Comparison of ENCODE assay signal across 9 mouse cellular contexts in the genomic region with DNA sequence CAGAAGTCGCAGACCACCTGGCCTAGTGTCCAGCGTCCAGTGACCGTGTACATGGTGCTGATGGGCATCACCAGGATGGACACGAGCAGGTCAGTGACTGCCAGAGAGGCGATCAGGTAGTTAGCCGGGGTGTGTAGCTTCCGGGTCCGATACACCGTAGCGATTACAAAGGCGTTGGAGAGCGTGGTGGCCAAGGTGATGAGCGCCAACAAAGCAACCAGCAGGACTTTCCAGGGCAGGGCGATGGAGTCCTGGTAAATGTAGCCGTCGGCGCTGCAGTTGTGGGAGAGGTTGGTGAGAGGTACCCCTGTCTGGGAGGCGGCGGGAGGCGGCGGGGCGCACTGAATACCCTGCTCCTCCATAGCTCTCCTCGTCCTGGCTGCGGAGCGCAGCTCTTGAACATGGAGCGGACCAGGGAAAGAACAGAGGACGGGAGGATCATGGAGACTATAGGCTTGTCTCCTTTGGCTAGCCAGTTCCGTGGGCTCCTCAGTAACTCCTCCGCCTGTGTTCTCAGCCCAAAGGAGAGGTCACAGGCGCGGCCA. TPM values are rescaled to one million over a fixed set of nuclear protein-coding genes. Genes with fewer than 3 reads are reported as not detected.
A peak's percentile ranks its signal among the peaks of the same experiment; 100 is the strongest.
DNase-seq lines count a peak whose midpoint lies in the region; ATAC-seq and TF ChIP-seq lines count a peak whose summit lies in the region.
"Had no signal": no experiment of that assay in that cellular context is flagged by ENCODE, and none has a peak within 500 bp of the region (broad histone marks: within the 10 kb centered on the region; RNA-seq: fewer than 3 reads in every experiment).

No protein-coding gene starts in this region.

- H3K27me3 ChIP-seq in heart, embryonic 10.5 days (ENCODE audit: insufficient read depth, poor library complexity, severe bottlenecking): peaks cover 24% of the 10 kb centered on the region
- H3K27me3 ChIP-seq in E14TG2a.4 (ENCODE audit: insufficient read depth, low read length): peaks cover 39% of the 10 kb centered on the region
- H3K27me3 ChIP-seq in embryonic facial prominence, embryonic 13.5 days: peaks cover 43% of the 10 kb centered on the region
- peaks cover 11% of the 10 kb centered on the region; the same call in 1 of the 2 replicates for H3K27me3 ChIP-seq in hindbrain, embryonic 15.5 days

- intact Hi-C loops in heart, postnatal 25 days (cut with DNase I): no loop called here

- H3K4me3 ChIP-seq in heart, embryonic 10.5 days: peak overlapping the region; percentile 77
- peak overlapping the region; percentile 89 for H3K4me3 ChIP-seq in E14TG2a.4 (replicated peaks; ENCODE audit: low read length)
- peak overlapping the region; percentile 79 for H3K4me3 ChIP-seq in embryonic facial prominence, embryonic 13.5 days
- peak overlapping the region; percentile 89 for H3K4me3 ChIP-seq in hindbrain, embryonic 15.5 days

- H3K27ac ChIP-seq in heart, embryonic 10.5 days: peak overlapping the region; percentile 85
- no peak overlapping the region for H3K27ac ChIP-seq in embryonic facial prominence, embryonic 13.5 days
- peak overlapping the region; percentile 80 for H3K27ac ChIP-seq in hindbrain, embryonic 15.5 days (replicated peaks)

- ATAC-seq in embryonic facial prominence, embryonic 13.5 days (ENCODE audit: insufficient number of reproducible peaks, insufficient read depth, low FRiP score, low TSS enrichment, low read depth): no peak
- ATAC-seq in hindbrain, embryonic 15.5 days (ENCODE audit: low FRiP score, low read depth): peak; percentile 52

- no peak for TF ChIP-seq CTCF in E14TG2a.4 (conservative IDR thresholded peaks at IDR 0.05; ENCODE audit: low read length)

- DNase-seq in heart, embryonic 10.5 days (ENCODE audit: low spot score): no peak
- no peak for DNase-seq in heart, postnatal 25 days (ENCODE audit: low spot score)
- peak; percentile 12 for DNase-seq in mesoderm, embryonic 11.5 days (ENCODE audit: low read depth, low spot score)
- DNase-seq in thymus, postnatal 36 days: peak; percentile 5
- DNase-seq in adipocyte (ENCODE audit: low spot score): no peak

- H3K36me3 ChIP-seq in heart, embryonic 10.5 days: no peaks in the 10 kb centered on the region
- no peaks in the 10 kb centered on the region for H3K36me3 ChIP-seq in E14TG2a.4 (ENCODE audit: insufficient read depth, low read length)
- H3K36me3 ChIP-seq in embryonic facial prominence, embryonic 13.5 days: no peaks in the 10 kb centered on the region
- no peaks in the 10 kb centered on the region for H3K36me3 ChIP-seq in hindbrain, embryonic 15.5 days

- peak overlapping the region; percentile 80 for H3K9ac ChIP-seq in embryonic facial prominence, embryonic 13.5 days
- peak overlapping the region; percentile 85 for H3K9ac ChIP-seq in hindbrain, embryonic 15.5 days

- H3K4me2 ChIP-seq in embryonic facial prominence, embryonic 13.5 days: peak overlapping the region; percentile 99
- H3K4me2 ChIP-seq in hindbrain, embryonic 15.5 days: peak overlapping the region; percentile 98

- WGBS in heart, embryonic 10.5 days: under 1% methylated on average over 31 of the region's 31 CpGs
- WGBS in embryonic facial prominence, embryonic 13.5 days: under 1% methylated on average over 31 of the region's 31 CpGs
- under 1% methylated on average over 31 of the region's 31 CpGs for WGBS in hindbrain, embryonic 15.5 days

- no peaks in the 10 kb centered on the region for H3K9me3 ChIP-seq in heart, embryonic 10.5 days
- no peaks in the 10 kb centered on the region; the same call in 1 of the 2 replicates for H3K9me3 ChIP-seq in E14TG2a.4 (ENCODE audit: low read length)
- no peaks in the 10 kb centered on the region for H3K9me3 ChIP-seq in embryonic facial prominence, embryonic 13.5 days
- H3K9me3 ChIP-seq in hindbrain, embryonic 15.5 days: no peaks in the 10 kb centered on the region

- H3K4me1 ChIP-seq in heart, embryonic 10.5 days: peaks cover 22% of the 10 kb centered on the region
- peaks cover 38% of the 10 kb centered on the region for H3K4me1 ChIP-seq in E14TG2a.4 (replicated peaks; ENCODE audit: low read depth, low read length)
- peaks cover 22% of the 10 kb centered on the region for H3K4me1 ChIP-seq in embryonic facial prominence, embryonic 13.5 days
- peaks cover 31% of the 10 kb centered on the region for H3K4me1 ChIP-seq in hindbrain, embryonic 15.5 days (replicated peaks)

RNA-seq across cellular contexts. Expression of a gene that starts 1.4 kb away (rescaled TPM):
- polyA plus RNA-seq in heart, embryonic 10.5 days (2016; fragmentation: Nextera tagmentation; extraction: Ambion mirVana): 0.58 and 0.74 TPM in 2 replicates
- total RNA-seq in heart, postnatal 25 days (2021): under 1 TPM; 0.10 to 0.14 TPM
- 2.1 and 3.0 TPM in 2 replicates for polyA plus RNA-seq in embryonic facial prominence, embryonic 13.5 days (2015; fragmentation: Nextera tagmentation; extraction: Ambion mirVana)
- polyA plus RNA-seq in hindbrain, embryonic 15.5 days (2015; fragmentation: Nextera tagmentation; extraction: Ambion mirVana): 5.9 and 6.6 TPM in 2 replicates
- total RNA-seq: MEL had no signal

Comparison
In these comparisons a context has a peak if more than half of its experiments do, and no peak if none do; other contexts are left out.
1. DNase-seq: peak in mesoderm, embryonic 11.5 days (single experiment) and thymus, postnatal 36 days (2 of 2); none in heart, embryonic 10.5 days (single experiment), heart, postnatal 25 days (single experiment) and adipocyte (single experiment).
2. Peak in every context shown above with its lines, with median percentiles within 50 percentile points of each other: H3K4me3 ChIP-seq.